Mouse (Mus musculus) thymus, postnatal 14 days (tissue): ENCODE data around the gene Phf13.
"Not testable (repeated sequence)": the region's sequence is repeated elsewhere in the genome, so short reads cannot be mapped to it uniquely, and the experiment has no call there.

ENCODE experiments used
- DNase-seq: peaks from one replicate; pipeline ENCODE4 v3.0.0; 2021

The Phf13 gene

DNA sequence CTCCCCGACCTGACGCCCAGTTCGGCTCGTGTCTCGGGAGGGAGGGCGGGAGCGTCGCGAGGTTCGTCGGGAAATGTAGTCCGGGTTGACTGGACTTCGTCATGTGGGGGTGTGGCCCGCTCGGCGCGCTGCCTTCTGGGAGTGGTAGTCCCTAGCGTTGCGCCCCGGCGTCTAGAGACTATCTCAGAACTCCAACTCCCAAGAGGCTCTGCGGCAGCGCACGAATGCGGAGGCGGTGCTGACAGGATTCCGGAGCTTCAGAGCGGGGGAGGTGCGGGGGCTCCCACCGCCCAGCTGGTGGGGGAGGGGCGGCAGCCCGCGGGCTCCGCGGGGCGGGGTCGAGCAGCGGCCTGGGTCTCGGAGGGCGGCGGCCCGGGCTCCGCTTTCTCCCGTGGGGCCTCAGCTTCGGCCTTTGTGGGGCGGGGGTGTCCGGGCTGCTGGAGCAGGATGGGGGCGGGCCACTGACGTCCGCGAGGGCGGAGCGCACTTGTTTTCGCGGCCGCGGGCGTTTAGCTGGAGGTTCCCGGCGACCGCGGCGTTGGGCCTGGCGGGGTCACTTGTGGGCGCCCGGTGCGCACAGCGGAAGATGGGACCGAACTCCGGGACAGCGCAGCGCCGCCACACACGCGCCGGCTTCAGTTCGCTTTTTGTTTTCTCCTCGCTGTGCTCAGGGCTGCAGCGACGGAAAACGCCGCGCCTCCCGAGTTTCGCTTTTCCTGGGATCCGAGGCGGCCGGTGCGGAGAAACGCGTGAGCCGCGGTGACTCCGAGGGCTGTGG, at the start of gene Phf13:
TSS of gene Phf13 (minus strand) at position 86 of the 778 bp plus-strand sequence.
- peak; percentile 99 for DNase-seq

DNA sequence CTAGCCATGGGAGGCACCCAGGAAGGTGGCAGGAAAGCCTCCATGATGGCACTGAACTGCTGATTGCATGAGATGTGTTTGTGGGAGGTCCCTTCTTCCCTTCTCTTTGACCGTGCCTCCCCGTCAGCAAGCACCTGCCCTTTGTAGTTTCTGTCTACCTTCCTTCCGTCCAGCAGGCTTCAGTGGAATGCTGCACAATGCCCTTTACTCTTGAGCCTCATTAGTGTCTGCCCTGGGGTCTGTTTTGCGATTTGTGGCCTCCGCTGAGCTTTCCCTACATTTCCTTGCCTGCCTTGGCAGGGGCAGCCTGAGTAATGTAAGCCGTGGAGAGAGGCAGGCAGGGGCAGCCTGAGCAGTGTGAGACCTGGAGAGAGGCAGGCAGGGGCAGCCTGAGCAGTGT, 48.6 kb upstream of the Phf13 start:
- no peak for DNase-seq

DNA sequence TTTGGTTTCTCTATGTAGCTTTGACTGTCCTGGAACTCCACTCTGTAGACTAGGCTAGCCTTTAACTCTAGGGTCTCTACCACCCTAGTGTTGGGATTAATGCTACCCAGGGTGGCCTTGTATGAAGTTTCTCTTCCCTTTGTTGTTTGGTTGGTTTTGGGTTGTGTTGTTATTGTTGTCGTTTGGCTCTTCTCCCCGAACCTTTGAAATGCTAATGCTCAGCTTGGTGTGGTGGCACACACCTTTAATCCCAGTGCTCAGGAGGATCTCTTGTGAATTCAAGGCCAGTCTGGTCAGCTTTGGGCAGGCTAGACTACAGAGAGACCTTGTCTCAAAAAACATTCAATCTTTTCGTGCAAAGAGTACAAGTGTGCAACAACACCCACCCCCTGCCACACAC, 47.1 kb upstream of the Phf13 start:
- no peak for DNase-seq

DNA sequence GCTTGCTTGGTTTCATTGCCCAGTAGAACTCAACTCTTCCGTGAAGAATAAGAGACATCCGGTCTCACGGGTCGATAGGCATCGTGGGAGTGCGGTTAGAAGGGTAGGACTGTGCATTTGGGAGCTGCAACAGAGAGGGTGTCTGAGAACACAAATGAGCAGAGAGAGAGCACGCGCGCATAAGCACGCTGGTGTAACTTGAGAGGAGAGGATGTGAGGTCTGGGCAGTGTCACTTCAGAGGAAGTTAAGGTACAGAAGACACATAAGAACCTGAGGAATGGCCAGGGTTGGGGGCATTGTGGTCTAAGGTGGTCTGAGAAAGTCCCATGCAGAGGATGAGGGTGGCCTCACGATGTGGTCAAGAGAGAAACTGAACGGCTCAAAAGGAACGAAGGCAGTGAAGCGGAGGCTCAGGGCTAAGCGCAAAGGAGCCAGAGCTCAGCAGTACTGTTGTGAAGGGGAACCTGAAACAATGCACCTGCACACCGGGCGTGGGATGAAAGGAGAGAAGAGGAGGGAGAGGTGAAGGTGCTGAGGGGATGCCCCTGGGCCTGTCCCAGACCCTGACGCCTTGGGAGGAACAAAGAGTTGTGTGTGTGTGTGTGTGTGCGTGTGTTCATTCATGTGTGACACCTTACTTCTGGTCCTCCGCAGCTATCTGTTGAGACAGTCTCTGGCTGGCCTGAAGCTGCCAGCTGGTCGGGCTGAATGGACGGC, 46.0 kb upstream of the Phf13 start:
- DNase-seq: no peak

DNA sequence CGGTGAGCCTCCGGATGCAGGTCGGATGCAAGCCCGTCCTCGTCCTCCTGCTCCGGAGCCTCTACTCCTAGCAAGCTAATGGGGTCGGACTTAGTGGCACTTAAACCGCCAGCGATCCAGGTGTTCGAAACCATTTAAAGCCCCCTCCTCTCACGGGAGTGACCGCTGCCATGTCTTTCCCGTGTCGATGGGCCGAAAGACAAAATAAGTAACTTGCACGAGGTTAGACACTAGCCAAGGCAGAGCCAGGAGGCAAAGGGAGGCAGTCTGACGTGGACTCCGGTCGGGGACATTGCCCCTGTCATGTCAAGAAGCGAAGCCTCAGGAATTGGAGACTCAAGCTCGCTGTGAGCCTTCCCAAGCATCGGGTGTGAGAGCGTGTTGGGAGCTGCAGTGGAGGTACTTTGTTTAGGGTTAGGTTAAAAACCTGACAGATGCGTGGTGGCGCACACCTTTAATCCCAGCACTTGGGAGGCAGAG, 43.8 kb upstream of the Phf13 start:
- no peak for DNase-seq

DNA sequence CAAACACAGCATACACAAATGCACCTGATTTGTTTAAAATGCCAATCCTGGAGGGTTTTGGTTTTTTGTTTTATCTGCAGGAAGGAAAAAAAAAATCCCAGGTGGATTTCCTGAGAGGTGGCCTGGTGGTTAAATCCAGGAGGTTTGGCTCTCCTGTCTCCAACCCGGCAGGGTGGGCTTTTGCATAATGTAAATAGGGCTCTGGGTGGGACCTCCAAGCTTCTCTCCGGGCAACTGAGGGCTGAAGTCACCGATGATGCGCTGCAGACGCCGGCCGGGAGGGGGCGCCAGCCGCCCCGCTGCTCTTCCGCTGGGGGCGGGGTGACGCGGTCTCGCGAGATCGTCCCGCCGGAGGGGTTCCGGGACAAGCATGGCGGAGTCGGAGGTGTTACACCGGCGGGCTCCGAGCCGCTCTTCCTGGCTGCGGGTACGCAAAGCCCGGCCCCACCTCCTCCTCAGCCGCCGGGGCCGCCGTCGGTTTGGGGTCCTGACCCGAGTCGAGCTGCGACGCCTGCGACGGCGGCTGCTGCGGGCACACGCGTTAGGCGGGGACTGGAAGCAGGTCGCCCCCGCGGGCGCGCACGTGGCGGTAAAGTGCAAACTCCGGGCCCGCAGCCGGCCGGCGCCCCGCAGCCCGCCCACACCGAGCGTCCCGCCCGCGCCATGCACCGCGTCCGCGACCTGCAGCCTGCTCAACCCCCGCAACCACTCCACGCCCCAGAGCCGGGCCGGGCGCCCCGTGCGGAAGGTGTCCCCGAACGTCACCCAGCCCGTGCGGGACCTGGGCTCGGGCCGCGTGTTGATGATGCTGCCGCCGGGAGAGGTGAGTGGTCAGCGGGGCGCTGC, 43.1 kb upstream of the Phf13 start, which contains the start of gene Nol9:
TSS of gene Nol9 (plus strand) at position 337 of the 846 bp plus-strand sequence.
- DNase-seq: peak; percentile 96

DNA sequence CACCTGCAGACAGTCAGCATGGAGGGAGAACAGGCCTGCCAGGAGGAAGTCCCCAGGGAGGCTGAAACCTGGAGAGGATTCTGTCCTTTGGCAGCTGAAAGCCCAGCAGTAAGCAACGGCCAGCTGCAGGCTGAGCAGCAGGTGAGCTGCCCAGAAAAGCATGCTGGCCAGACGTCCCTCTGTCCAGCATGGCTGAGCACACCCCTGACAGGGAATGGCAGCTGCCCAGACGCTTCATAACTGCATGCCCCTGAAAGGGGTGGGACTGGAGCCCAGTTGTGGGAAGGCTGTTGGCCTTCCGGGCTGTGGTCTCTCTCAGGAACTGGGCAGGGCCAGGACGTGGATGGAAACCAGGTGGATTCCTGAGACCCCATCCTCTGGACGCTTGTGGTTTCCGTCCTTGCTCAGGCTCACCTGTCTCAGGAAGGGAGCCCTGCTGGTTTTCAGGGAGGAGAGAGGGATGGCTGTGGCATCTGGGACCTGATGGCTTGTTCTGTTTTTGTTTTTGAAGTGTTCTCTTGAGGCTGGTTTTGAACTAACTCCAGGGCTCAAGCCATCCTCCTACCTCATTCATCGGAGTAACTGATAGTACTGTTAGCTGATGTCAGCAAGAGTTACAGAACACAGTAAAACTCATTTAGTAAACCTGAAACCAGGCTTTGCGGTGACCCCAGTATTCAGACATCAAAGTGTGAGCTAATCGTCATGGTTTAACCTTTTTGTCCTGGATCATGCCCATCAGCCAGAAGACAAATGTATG, 42.3 kb upstream of the Phf13 start, which contains the start of gene Tas1r1:
TSS of gene Tas1r1 (minus strand) at position 344 of the 760 bp plus-strand sequence.
- DNase-seq: no peak

DNA sequence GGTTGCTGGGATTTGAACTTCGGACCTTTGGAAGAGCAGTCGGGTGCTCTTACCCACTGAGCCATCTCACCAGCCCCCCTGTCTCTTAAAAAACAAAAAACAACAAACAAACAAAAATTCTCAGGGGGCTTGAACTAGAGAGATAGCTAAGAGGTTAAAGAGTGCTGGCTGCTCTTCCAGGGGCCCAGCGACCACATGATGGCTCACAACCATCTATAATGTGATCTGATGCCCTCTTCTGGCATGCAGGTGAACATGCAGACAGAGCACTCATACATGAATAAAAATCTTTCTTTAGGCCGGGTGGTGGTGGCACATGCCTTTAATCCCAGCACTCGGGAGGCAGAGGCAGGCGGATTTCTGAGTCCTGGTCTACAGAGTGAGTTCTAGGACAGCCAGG, 40.4 kb upstream of the Phf13 start:
- DNase-seq: not testable (repeated sequence)

DNA sequence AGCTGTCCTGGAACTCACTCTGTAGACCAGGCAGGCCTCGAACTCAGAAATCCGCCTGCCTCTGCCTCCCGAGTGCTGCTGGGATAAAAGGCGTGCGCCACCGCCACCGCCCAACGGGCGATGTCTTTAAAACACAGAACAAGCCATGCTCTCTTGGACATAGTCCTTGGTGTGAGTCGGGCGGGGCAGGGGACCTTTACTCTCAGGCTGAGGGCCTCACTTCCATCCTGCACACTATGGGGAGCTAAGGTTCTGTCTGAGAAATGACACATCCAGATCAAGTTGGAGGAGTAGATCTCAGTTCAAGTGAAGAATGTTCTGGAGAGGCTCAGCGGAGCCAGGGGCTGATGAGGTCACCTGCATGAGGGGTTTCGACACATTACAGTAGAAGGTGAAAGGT, 36.9 kb upstream of the Phf13 start:
- DNase-seq: no peak

DNA sequence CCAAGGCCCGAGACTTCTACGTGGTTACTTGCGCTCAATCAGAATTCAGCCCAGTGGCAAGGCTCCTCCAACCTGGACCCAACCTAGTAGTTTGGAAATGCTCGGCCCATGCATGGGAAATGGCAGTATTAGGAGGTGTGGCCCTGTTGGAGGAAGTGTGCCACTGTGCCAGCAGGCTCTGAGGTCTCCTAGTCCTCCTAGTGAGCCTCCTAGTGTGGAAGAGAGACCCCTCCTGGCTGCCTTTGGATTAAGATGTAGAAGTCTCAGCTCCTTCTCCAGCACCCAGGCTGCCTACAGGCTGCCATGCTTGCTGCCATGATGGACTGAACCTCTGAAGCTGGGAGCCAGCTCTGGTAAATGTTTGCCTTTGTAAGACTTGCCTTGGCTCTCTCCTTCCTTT, 33.9 kb upstream of the Phf13 start:
- DNase-seq: peak; percentile 29

DNA sequence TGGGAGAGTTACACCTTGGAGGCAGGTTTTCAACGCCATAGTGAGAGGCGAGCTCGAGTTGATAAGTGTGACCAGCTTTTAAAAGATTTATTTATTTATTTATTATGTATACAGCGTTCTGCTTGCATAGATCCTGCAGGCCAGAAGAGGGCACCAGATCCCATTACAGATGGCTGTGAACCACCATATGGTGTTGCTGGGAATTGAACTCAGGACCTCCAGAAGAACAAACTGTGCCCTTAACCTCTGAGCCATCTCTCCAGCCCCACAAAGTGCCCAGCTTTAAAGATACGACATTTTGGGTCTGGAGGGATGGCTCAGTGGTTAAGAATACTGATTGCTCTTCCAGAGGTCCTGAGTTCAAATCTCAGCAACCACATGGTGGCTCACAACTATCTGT, 33.0 kb upstream of the Phf13 start:
- peak; percentile 33 for DNase-seq

DNA sequence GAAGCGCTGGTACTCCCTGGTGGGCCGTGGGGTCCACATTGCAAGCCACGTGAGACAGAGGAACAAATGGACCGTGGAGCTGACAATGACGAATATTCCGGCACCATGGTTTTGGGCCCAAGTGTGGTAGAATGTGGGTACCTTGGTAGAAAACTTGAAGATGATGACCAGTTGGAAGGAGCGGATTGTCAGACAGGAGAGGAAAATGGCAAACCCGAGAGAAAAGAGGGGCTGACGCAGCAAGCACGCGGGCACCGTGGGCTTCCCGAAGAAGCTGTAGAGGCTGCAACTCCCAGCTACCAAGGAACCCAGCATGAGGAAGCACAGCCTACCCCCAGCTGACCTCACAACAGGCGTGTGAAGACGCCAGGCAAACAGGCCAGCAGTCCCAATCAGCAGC, 32.4 kb upstream of the Phf13 start:
- no peak for DNase-seq

DNA sequence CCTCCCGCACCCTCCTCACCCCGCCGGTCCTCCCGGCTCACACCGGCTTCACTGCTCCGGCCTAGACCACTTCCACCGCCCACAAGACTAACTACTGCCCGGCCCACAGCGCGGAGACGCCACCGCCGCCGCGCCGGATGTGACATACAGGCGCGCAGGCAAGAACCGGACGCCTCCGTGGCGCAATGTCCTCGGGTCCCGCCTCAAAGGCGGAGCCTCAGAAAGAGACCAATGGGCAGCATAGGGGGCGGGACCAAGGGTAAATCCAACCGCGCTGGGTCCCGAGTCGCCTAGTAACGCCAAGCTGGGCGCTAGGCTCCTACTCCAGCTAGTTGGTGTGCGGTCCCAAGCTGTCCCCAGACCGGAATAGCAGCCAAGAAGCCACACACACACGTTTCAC, 31.5 kb upstream of the Phf13 start, which contains the start of gene Zbtb48:
TSS of gene Zbtb48 (minus strand) at position 148 of the 400 bp plus-strand sequence.
- DNase-seq: peak; percentile 96

DNA sequence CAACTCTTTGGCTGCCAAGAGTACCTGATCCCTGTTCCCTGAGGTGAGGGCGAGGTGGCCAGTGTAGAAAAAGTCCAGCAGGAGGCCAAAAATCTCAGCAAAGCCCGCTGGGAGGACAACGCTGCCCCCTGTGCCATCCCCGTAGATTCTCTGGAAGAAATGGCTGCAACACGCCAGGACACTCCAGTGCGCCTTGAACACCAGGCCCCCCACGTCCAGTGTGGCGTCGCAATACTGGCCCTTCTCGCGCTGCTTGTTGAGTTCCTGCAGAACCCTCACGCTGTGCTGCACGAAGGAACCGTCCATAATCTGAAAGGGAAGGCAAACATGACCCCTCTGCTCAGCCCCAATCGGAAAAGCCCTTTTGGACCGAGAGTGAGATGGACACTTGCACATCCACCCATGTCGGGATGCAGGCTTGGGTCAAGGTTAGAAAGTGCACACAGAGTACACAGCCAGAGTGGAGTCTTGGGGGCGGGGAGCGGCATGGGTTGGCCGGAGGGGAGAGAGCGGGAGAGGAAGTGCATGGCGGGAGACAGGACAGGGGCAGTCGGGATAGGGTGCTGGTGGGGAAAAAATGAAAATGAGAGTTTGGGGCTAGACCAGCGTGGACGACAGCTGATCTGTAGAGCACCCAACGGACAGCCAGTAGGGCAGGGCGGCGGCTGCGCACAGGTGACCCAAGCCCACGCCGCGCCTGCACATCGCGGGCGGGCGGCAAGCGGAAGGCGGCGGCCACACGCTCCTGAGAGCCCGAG, 30.9 kb upstream of the Phf13 start:
- DNase-seq: no peak

DNA sequence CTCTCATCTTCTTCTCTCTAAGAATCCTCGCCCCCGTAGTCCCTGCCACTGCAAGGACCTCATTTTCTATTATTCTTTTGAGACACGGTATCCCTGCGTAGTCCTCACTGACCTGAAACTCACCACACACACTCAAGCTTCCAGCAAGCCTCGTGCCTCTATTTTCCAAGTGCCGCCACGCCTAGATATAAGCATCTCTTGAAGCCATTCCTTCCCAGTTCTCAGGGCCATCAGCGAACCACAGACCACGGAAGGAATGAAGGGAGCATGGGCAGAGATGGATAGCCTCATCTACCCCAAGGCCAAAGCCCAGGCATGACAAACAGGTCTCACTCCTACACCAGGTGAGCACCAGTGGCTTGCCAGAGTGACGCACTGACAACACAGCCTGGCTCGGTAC, 28.5 kb upstream of the Phf13 start:
- DNase-seq: no peak

DNA sequence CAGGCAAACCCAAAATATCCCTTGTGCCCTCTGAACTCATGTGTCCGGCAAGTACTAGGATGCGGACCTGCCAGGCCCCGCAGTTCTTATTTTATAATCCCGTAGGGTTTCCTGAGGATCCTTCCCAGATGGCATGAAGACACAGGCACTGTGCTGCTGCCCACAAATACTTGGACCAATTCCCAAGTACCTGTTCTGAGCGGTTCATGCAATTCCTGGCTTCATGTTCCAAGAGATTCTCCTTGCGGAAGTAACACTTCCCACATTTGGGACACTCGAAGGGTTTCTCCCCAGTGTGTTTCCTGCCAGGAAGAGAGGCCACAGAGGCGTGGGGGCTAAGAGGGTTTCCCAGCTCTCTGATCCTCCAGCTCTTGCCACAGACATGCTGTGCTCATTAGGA, 26.4 kb upstream of the Phf13 start:
- no peak for DNase-seq

DNA sequence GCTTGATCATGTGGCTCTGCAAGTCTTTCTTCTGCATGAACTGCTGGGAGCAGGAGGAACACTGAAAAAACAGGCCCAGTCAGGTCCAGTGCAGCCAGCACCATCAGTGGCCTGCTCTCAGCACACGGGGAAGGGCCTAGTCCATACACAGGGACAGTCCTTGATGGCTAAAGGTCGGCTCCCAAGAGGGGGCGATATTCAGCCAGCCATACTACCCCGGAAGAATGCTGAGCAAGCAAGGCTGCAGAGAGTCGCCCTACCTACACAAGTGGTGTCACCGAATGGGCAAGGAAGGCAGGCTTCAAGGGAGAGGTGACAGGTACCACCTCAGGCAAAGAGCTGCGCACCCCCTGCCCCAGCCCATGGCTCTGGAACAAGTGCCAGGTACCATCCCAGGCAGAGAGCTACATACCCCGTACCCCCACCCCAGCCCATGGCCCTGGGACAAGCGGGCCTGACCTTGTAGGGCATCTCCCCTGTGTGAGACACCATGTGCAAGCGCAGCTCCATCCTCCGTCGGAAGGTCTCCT, 25.6 kb upstream of the Phf13 start:
- no peak for DNase-seq

DNA sequence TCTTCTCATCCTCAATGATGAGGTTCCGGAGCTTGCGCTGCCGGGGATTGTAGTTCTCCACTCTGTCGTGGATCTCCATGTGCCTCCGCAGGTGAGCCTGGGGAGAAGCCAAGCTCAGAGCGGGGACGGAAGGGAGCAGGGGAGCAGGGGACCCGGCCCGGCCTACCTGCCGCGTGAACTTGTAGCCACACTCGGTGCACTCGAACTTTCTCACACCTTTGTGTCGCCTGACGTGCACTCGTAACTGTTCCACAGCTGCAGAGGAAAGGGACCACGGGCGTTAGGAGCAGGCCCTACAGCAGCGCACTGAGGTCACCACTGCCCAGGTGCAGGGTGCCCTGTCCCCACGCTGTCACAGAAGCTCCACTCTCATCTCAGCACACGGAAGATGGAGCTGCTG, 24.0 kb upstream of the Phf13 start:
- DNase-seq: no peak

DNA sequence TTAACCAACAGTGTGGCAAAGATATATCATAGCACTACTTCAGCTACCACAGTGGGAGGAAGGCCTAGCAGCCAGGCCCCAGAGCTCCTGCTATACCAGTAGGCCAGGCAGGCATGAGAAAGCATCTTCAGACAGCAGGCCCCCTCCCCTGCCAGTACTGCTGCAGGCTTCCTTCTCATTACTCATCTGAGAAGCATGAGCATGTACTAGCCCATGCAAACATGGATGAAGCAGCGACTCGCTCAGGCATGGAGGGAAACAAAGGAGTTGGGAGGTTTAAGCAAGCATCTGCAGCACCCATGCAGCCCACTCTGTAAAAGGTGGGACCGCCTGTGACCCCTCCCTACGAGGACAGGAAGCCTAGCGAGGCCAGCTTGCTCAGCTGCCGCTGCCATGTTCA, 23.0 kb upstream of the Phf13 start:
- no peak for DNase-seq

DNA sequence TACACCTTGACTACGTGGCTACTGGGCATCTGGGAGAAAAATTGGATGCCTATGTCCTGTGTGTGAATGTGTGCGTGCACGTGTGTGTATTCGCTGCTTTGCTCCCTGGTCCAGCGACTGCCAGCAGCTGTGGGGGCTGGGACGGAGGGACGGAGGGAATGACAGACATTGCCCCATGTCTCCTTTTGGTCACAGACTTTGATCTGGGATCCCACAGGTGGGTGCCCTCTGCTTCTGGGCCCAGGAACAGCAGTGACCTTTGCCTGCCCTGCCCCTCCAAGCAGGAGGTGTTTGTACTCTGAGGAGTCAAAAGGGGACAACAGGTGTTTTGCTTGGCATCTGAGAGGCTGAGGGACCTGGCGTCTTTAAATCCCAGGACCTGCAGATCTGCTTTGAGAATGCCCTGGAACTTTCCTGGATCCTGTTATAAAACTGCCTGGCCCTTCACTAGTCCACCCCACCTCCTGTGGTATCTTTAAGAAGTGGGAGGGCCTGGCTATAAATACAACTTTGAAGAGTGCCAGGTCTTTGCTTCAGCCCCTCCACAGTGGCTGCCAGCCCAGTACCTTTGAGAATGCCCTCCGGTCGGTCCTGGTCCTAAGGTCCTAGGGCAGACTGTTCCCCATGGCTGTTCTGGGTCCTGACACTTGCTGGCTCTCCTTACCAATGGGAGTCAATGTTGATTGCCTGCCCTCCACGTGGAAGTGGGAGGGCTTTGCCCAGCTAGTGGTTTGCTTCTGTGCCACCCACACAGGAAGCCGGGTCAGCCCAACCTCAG, 17.2 kb upstream of the Phf13 start:
- no peak for DNase-seq
